Mouse (Mus musculus) thymus, adult 2 months (tissue): Measurements from ENCODE around the gene Mapk11. TPM values are rescaled to one million over a fixed set of nuclear protein-coding genes. Genes with fewer than 3 reads are reported as not detected.
A peak's percentile ranks its signal among the peaks of the same experiment; 100 is the strongest.

Experiments
- DNase-seq: peaks from one replicate; pipeline ENCODE4 v3.0.0; 2021
- H3K27ac ChIP-seq: fragments of 200-500 bp; 2 replicates; pipeline ENCODE4 v1.5.1; 2012; ENCODE audit warnings: low read length, control low read depth; ENCODE audit not compliant: control insufficient read depth, insufficient read depth
- H3K27me3 ChIP-seq: fragments of 200-500 bp; 2 replicates; pipeline ENCODE4 v1.6.1; 2012; ENCODE audit warnings: mild to moderate bottlenecking, low read length, moderate library complexity, mixed read lengths; ENCODE audit not compliant: control insufficient read depth, insufficient read depth
- H3K36me3 ChIP-seq: fragments of 200-500 bp; 2 replicates; pipeline ENCODE4 v1.6.1; 2012; ENCODE audit warnings: mild to moderate bottlenecking, low read length, moderate library complexity; ENCODE audit not compliant: control insufficient read depth, insufficient read depth
- H3K4me1 ChIP-seq: fragments of 200-500 bp; replicated peaks from 2 replicates; pipeline ENCODE4 v1.6.1; 2012; ENCODE audit warnings: low read length; ENCODE audit not compliant: control insufficient read depth, insufficient read depth
- H3K4me3 ChIP-seq: fragments of 200-500 bp; 2 replicates; pipeline ENCODE4 v1.5.1; 2012; ENCODE audit warnings: mild to moderate bottlenecking, low read length, control low read depth, moderate library complexity; ENCODE audit not compliant: control insufficient read depth, insufficient read depth
- CTCF ChIP-seq: fragments of 200-500 bp; IDR thresholded peaks from 2 replicates; pipeline ENCODE4 v1.5.1; 2012; ENCODE audit warnings: mild to moderate bottlenecking, control low read depth, low read length, moderate library complexity, borderline replicate concordance; ENCODE audit not compliant: control insufficient read depth, poor library complexity, insufficient read depth; ENCODE audit errors: extremely low read depth
- POLR2A ChIP-seq: fragments of 200-500 bp; IDR thresholded peaks from 2 replicates; pipeline ENCODE4 v1.6.1; 2012; ENCODE audit warnings: mild to moderate bottlenecking, low read length, control low read depth, moderate library complexity; ENCODE audit not compliant: control insufficient read depth, poor library complexity, insufficient read depth; ENCODE audit errors: extremely low read depth
- WGBS: fragments of 180-500 bp; shearing (Covaris S2); methylation state at CpG from one replicate; pipeline ENCODE4 v1.1.7; 2018; 5-methylcytosine and 5-hydroxymethylcytosine counted together
- polyA plus RNA-seq: library from polyadenylated mRNA; depleted of rRNA; stranded (reverse); fragments of >200 nt; gene quantifications from 2 replicates; pipeline ENCODE4 v1.2.3, GENCODE M21; 2012

Mapk11 gene
- polyA plus RNA-seq, 1 experiment, result 28.6 TPM

GRCm38 (mm10) chr15:89174889-89175339 is 25.5 kb upstream of the Mapk11 start:
- Histone ChIP-seq H3K4me3 (no peak overlapping the region), H3K27me3 (no peaks in the 10 kb centered on the region; the same call in none of the 2 replicates), H3K27ac (no peak overlapping the region), H3K4me1 (peaks cover 28% of the 10 kb centered on the region), H3K36me3 (no peaks in the 10 kb centered on the region)
- WGBS, result 92% methylated on average over 11 of the region's 11 CpGs
- DNase-seq, result no peak
- TF ChIP-seq POLR2A, result no peak
- TF ChIP-seq CTCF, result no peak

GRCm38 (mm10) chr15:89173906-89174214 is 24.4 kb upstream of the Mapk11 start:
- 15% methylated on average over 15 of the region's 15 CpGs for WGBS
- no peak overlapping the region for H3K27ac ChIP-seq
- no peak for DNase-seq
- H3K36me3 ChIP-seq, result no peaks in the 10 kb centered on the region
- peaks cover 25% of the 10 kb centered on the region for H3K4me1 ChIP-seq
- H3K27me3 ChIP-seq, result no peaks in the 10 kb centered on the region; the same call in none of the 2 replicates
- TF ChIP-seq POLR2A (no peak), CTCF (no peak)
- peak overlapping the region; percentile 37 for H3K4me3 ChIP-seq

- DNase-seq, result peak; percentile 21
- Histone ChIP-seq H3K36me3 (no peaks in the 10 kb centered on the region), H3K27ac (no peak overlapping the region; the same call in 1 of the 2 replicates), H3K27me3 (no peaks in the 10 kb centered on the region; the same call in none of the 2 replicates), H3K4me1 (peaks cover 24% of the 10 kb centered on the region), H3K4me3 (peak overlapping the region; percentile 37)
- TF ChIP-seq CTCF (no peak), POLR2A (no peak)
- under 1% methylated on average over 65 of the region's 65 CpGs for WGBS
Observed at GRCm38 (mm10) chr15:89173024-89173905, 23.8 kb upstream of the Mapk11 start.

- TF ChIP-seq POLR2A (no peak), CTCF (no peak)
- whole genome bisulfite sequencing, result 34% methylated on average over 17 of the region's 17 CpGs
- DNase-seq, result no peak
- Histone ChIP-seq H3K27ac (no peak overlapping the region; the same call in 1 of the 2 replicates), H3K36me3 (no peaks in the 10 kb centered on the region), H3K4me3 (peak overlapping the region; percentile 37), H3K4me1 (peaks cover 24% of the 10 kb centered on the region), H3K27me3 (no peaks in the 10 kb centered on the region; the same call in none of the 2 replicates)
Observed at GRCm38 (mm10) chr15:89172276-89172935, 23.0 kb upstream of the Mapk11 start.

GRCm38 (mm10) chr15:89171526-89172051 is 22.2 kb upstream of the Mapk11 start:
- no peaks in the 10 kb centered on the region for H3K36me3 ChIP-seq
- H3K27ac ChIP-seq, result no peak overlapping the region
- no peak for DNase-seq
- H3K4me1 ChIP-seq, result peaks cover 16% of the 10 kb centered on the region
- WGBS, result 89% methylated on average over 5 of the region's 5 CpGs
- H3K27me3 ChIP-seq, result no peaks in the 10 kb centered on the region; the same call in none of the 2 replicates
- no peak overlapping the region for H3K4me3 ChIP-seq
- TF ChIP-seq POLR2A (no peak), CTCF (no peak)

GRCm38 (mm10) chr15:89170102-89170501 is 20.7 kb upstream of the Mapk11 start:
- no peak for DNase-seq
- H3K36me3 ChIP-seq, result no peaks in the 10 kb centered on the region
- H3K27me3 ChIP-seq, result no peaks in the 10 kb centered on the region; the same call in none of the 2 replicates
- TF ChIP-seq CTCF (no peak), POLR2A (no peak)
- H3K27ac ChIP-seq, result no peak overlapping the region
- H3K4me3 ChIP-seq, result no peak overlapping the region
- H3K4me1 ChIP-seq, result peaks cover 16% of the 10 kb centered on the region
- 76% methylated on average over 3 of the region's 3 CpGs for WGBS
